Mouse (Mus musculus) forebrain, embryonic 10.5 days (tissue): ENCODE measurements at regions not wholly inside any gene's neighbourhood (a gene's known extent, or its start where the extent isn't known, plus 50 kb on each side); places are given as distances from the start of the nearest gene placed in this dataset.

ENCODE experiments used
- DNase-seq: peaks from one replicate; pipeline ENCODE4 v3.0.0-alpha.2; 2017; ENCODE audit warnings: low spot score; ENCODE audit errors: extremely low spot score
- H3K27ac ChIP-seq: fragments of 300-500 bp; sonication (generic); 2 replicates; pipeline ENCODE4 v1.5.1; 2016; ENCODE audit warnings: mild to moderate bottlenecking
- H3K27me3 ChIP-seq: fragments of 300-500 bp; sonication (generic); 2 replicates; pipeline ENCODE4 v1.6.1; 2016; ENCODE audit warnings: mild to moderate bottlenecking; ENCODE audit not compliant: poor library complexity, severe bottlenecking
- H3K36me3 ChIP-seq: fragments of 300-500 bp; sonication (generic); replicated peaks from 2 replicates; pipeline ENCODE4 v1.6.1; 2016; ENCODE audit warnings: mild to moderate bottlenecking, moderate library complexity
- H3K4me1 ChIP-seq: fragments of 300-500 bp; sonication (generic); 2 replicates; pipeline ENCODE4 v1.6.1; 2016
- H3K4me3 ChIP-seq: fragments of 300-500 bp; sonication (generic); 2 replicates; pipeline ENCODE4 v1.5.1; 2016; ENCODE audit warnings: mild to moderate bottlenecking, moderate library complexity
- H3K9me3 ChIP-seq: fragments of 300-500 bp; sonication (generic); 2 replicates; pipeline ENCODE4 v1.6.1; 2016; ENCODE audit warnings: mild to moderate bottlenecking, moderate library complexity
- WGBS: fragments of 180-500 bp; shearing (Covaris S2); methylation state at CpG from one replicate; pipeline ENCODE4 v1.1.7; 2016; 5-methylcytosine and 5-hydroxymethylcytosine counted together

- Histone ChIP-seq H3K27me3 (no peaks in the 10 kb centered on the region), H3K27ac (no peak overlapping the region), H3K4me3 (no peak overlapping the region), H3K4me1 (no peaks in the 10 kb centered on the region), H3K9me3 (no peaks in the 10 kb centered on the region), H3K36me3 (no peaks in the 10 kb centered on the region)
- WGBS = 89% methylated on average over 3 of the region's 3 CpGs
- DNase-seq = no peak
Observed at GRCm38 (mm10) chr13:78992326-78992725, 792.8 kb upstream of the Nr2f1 start.

- no peaks in the 10 kb centered on the region for H3K27me3 ChIP-seq
- no peak for DNase-seq
- 26% methylated on average over 3 of the region's 3 CpGs for WGBS
- no peak overlapping the region for H3K4me3 ChIP-seq
- no peaks in the 10 kb centered on the region for H3K36me3 ChIP-seq
- H3K27ac ChIP-seq = no peak overlapping the region
- no peaks in the 10 kb centered on the region for H3K9me3 ChIP-seq
- 0 out of 2 replicates have a peak, but pooled peaks cover 6% of the 10 kb centered on the region for H3K4me1 ChIP-seq
Observed at GRCm38 (mm10) chr13:78985921-78986320, 786.4 kb upstream of the Nr2f1 start.

GRCm38 (mm10) chr13:78977224-78977780 is 777.7 kb upstream of the Nr2f1 start:
- Histone ChIP-seq H3K36me3 (no peaks in the 10 kb centered on the region), H3K27me3 (no peaks in the 10 kb centered on the region), H3K27ac (no peak overlapping the region), H3K4me3 (no peak overlapping the region), H3K4me1 (no peaks in the 10 kb centered on the region), H3K9me3 (no peaks in the 10 kb centered on the region)
- WGBS = 94% methylated on average over 3 of the region's 3 CpGs
- DNase-seq = no peak

- Histone ChIP-seq H3K4me3 (no peak overlapping the region), H3K27ac (peak overlapping the region; percentile 26; the same call in 1 of the 2 replicates), H3K36me3 (no peaks in the 10 kb centered on the region), H3K27me3 (no peaks in the 10 kb centered on the region), H3K9me3 (no peaks in the 10 kb centered on the region), H3K4me1 (peaks cover 40% of the 10 kb centered on the region)
- WGBS = 41% methylated on average over 5 of the region's 5 CpGs
- DNase-seq = no peak
Observed at GRCm38 (mm10) chr13:78938351-78938741, 738.8 kb upstream of the Nr2f1 start.

- Histone ChIP-seq H3K27me3 (no peaks in the 10 kb centered on the region), H3K4me1 (peaks cover 40% of the 10 kb centered on the region), H3K27ac (no peak overlapping the region), H3K9me3 (no peaks in the 10 kb centered on the region), H3K4me3 (no peak overlapping the region), H3K36me3 (no peaks in the 10 kb centered on the region)
- WGBS = 63% methylated on average over 7 of the region's 7 CpGs
- no peak for DNase-seq
Observed at GRCm38 (mm10) chr13:78937389-78938350, 738.1 kb upstream of the Nr2f1 start.

- H3K27me3 ChIP-seq = no peaks in the 10 kb centered on the region
- H3K4me3 ChIP-seq = no peak overlapping the region
- peaks cover 40% of the 10 kb centered on the region for H3K4me1 ChIP-seq
- peak; percentile 31 for DNase-seq
- 8% methylated on average over 3 of the region's 3 CpGs for WGBS
- no peaks in the 10 kb centered on the region for H3K9me3 ChIP-seq
- H3K27ac ChIP-seq = peak overlapping the region; percentile 48; the same call in 1 of the 2 replicates
- no peaks in the 10 kb centered on the region for H3K36me3 ChIP-seq
Observed at GRCm38 (mm10) chr13:78935990-78936650, 736.6 kb upstream of the Nr2f1 start.

GRCm38 (mm10) chr13:78928347-78928746 is 728.8 kb upstream of the Nr2f1 start:
- H3K4me1 ChIP-seq = no peaks in the 10 kb centered on the region
- no peaks in the 10 kb centered on the region for H3K9me3 ChIP-seq
- H3K36me3 ChIP-seq = no peaks in the 10 kb centered on the region
- no peaks in the 10 kb centered on the region for H3K27me3 ChIP-seq
- no peak overlapping the region for H3K27ac ChIP-seq
- H3K4me3 ChIP-seq = no peak overlapping the region
- 82% methylated on average over 1 of the region's 1 CpGs for WGBS
- no peak for DNase-seq

- peaks cover 9% of the 10 kb centered on the region for H3K4me1 ChIP-seq
- H3K4me3 ChIP-seq = no peak overlapping the region
- 45% methylated on average over 3 of the region's 3 CpGs for WGBS
- no peaks in the 10 kb centered on the region for H3K36me3 ChIP-seq
- H3K27ac ChIP-seq = no peak overlapping the region
- no peaks in the 10 kb centered on the region for H3K27me3 ChIP-seq
- no peak for DNase-seq
- H3K9me3 ChIP-seq = no peaks in the 10 kb centered on the region
Observed at GRCm38 (mm10) chr13:78920802-78921201, 721.2 kb upstream of the Nr2f1 start.

GRCm38 (mm10) chr13:78909839-78910238 is 710.3 kb upstream of the Nr2f1 start:
- H3K27ac ChIP-seq = no peak overlapping the region

GRCm38 (mm10) chr13:78904102-78904501 is 704.5 kb upstream of the Nr2f1 start:
- Histone ChIP-seq H3K36me3 (no peaks in the 10 kb centered on the region), H3K4me3 (no peak overlapping the region), H3K9me3 (no peaks in the 10 kb centered on the region), H3K27me3 (no peaks in the 10 kb centered on the region), H3K4me1 (peaks cover 1% of the 10 kb centered on the region; the same call in 1 of the 2 replicates), H3K27ac (no peak overlapping the region)
- no peak for DNase-seq

More at GRCm38 (mm10) chr13:78909839-78910238, 710.3 kb upstream of the Nr2f1 start:
- WGBS = 45% methylated on average over 5 of the region's 5 CpGs
- Histone ChIP-seq H3K4me3 (no peak overlapping the region), H3K27me3 (no peaks in the 10 kb centered on the region), H3K9me3 (no peaks in the 10 kb centered on the region), H3K4me1 (peaks cover 13% of the 10 kb centered on the region), H3K36me3 (no peaks in the 10 kb centered on the region)
- no peak for DNase-seq

GRCm38 (mm10) chr13:78900693-78901092 is 701.1 kb upstream of the Nr2f1 start:
- Histone ChIP-seq H3K9me3 (no peaks in the 10 kb centered on the region), H3K4me1 (no peaks in the 10 kb centered on the region), H3K27ac (no peak overlapping the region), H3K36me3 (no peaks in the 10 kb centered on the region), H3K27me3 (no peaks in the 10 kb centered on the region), H3K4me3 (no peak overlapping the region)
- DNase-seq = no peak
- WGBS = 95% methylated on average over 1 of the region's 1 CpGs

- H3K27ac ChIP-seq = no peak overlapping the region
- H3K4me3 ChIP-seq = no peak overlapping the region
- DNase-seq = no peak
- H3K4me1 ChIP-seq = no peaks in the 10 kb centered on the region
- H3K27me3 ChIP-seq = no peaks in the 10 kb centered on the region
- no peaks in the 10 kb centered on the region for H3K36me3 ChIP-seq
- no peaks in the 10 kb centered on the region for H3K9me3 ChIP-seq
- 93% methylated on average over 2 of the region's 2 CpGs for WGBS
Observed at GRCm38 (mm10) chr13:78892252-78892651, 692.7 kb upstream of the Nr2f1 start.

GRCm38 (mm10) chr13:78883062-78883461 is 683.5 kb upstream of the Nr2f1 start:
- no peak for DNase-seq
- no peaks in the 10 kb centered on the region for H3K9me3 ChIP-seq
- 98% methylated on average over 1 of the region's 1 CpGs for WGBS
- no peak overlapping the region for H3K27ac ChIP-seq
- H3K4me1 ChIP-seq = no peaks in the 10 kb centered on the region
- no peaks in the 10 kb centered on the region for H3K36me3 ChIP-seq
- no peak overlapping the region for H3K4me3 ChIP-seq
- no peaks in the 10 kb centered on the region for H3K27me3 ChIP-seq
